Mouse (Mus musculus) T-helper 1 cell (primary cell): ENCODE measurements around the gene Pfdn6.

Source experiments
- in situ Hi-C: fragments of 300-600 bp; cut with MboI, MseI; formaldehyde crosslinking; loops from one replicate; pipeline ENCODE4 v1.15.1; 2025; ENCODE audit warnings: high pct_unique_total_duplicates

Gene Pfdn6

GRCm38 (mm10) chr17:33931947-33932346 lies 8.2 kb downstream of the Pfdn6 start:
- in situ Hi-C loops: no loop called here

GRCm38 (mm10) chr17:33931159-33931866 lies 8.8 kb downstream of the Pfdn6 start:
- in situ Hi-C loops: no loop called here

- in situ Hi-C loops: no loop called here
Observed at GRCm38 (mm10) chr17:33930280-33931158, 9.6 kb downstream of the Pfdn6 start.

- in situ Hi-C loops: no loop called here
Observed at GRCm38 (mm10) chr17:33929371-33930279, 10.5 kb downstream of the Pfdn6 start, which contains the start of gene Rgl2. Gene Rgl2 (plus strand): TSS chr17:33929543.

- in situ Hi-C loops: no loop called here
Observed at GRCm38 (mm10) chr17:33928251-33928947, 11.7 kb downstream of the Pfdn6 start.

- in situ Hi-C loops: no loop called here
Observed at GRCm38 (mm10) chr17:33926207-33926932, 13.8 kb downstream of the Pfdn6 start.

GRCm38 (mm10) chr17:33925406-33926116 lies 14.6 kb downstream of the Pfdn6 start:
- in situ Hi-C loops: no loop called here

- in situ Hi-C loops: no loop called here
Observed at GRCm38 (mm10) chr17:33924577-33925283, 15.4 kb downstream of the Pfdn6 start.

- in situ Hi-C loops: no loop called here
Observed at GRCm38 (mm10) chr17:33921361-33921760, 18.8 kb downstream of the Pfdn6 start.

GRCm38 (mm10) chr17:33920282-33921097 lies 19.7 kb downstream of the Pfdn6 start:
- in situ Hi-C loops: no loop called here

- in situ Hi-C loops: no loop called here
Observed at GRCm38 (mm10) chr17:33919351-33920281, 20.5 kb downstream of the Pfdn6 start.

- in situ Hi-C loops: no loop called here
Observed at GRCm38 (mm10) chr17:33918293-33919203, 21.6 kb downstream of the Pfdn6 start.

GRCm38 (mm10) chr17:33917656-33918292 lies 22.4 kb downstream of the Pfdn6 start:
- in situ Hi-C loops: no loop called here

- in situ Hi-C loops: no loop called here
Observed at GRCm38 (mm10) chr17:33916847-33917655, 23.1 kb downstream of the Pfdn6 start.

GRCm38 (mm10) chr17:33916294-33916693 lies 23.8 kb downstream of the Pfdn6 start:
- in situ Hi-C loops: no loop called here
